Mouse (Mus musculus): ENCODE measurements around the gene Frat2.

Frat2 gene

DNA sequence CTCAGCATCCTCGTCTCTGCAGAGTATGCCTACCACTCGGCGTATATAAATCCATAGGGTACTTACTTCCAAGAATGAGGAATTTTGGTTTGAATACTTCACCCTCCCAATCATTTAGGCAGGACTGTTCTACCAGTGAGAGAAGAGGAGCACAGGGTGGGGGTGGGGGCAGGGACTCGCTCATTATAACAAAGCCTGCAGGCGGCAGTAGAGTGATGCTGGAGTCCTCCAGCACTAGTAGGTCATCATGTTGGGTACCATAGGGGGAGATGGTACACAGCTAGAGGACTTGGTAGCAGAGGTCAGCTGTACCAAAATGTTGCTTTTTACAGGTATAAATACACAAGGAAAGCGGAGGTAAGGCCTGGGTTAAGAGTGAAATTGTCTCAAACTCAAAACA, 3.6 kb downstream of the Frat2 start:
- no peak for DNase-seq

DNA sequence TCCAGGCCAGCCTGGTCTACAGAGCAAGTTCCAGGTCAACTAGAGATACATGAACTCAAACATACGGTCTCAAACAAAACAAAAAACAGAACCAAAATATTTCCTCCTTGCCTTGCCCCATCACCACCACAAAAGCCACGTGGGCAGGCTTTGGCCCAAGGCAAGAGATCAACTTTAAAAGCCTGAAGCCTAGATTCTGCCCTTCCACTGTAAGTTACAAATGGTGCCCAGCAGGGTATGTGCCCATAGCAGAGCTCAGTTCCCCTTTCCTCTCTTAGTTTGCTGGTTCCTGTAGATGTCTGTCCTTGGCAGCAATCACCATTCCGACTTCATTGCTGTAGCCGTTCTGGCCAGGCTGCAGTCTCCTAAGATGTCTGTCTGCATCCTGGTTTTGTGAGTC, 5.2 kb downstream of the Frat2 start:
- no peak for DNase-seq

DNA sequence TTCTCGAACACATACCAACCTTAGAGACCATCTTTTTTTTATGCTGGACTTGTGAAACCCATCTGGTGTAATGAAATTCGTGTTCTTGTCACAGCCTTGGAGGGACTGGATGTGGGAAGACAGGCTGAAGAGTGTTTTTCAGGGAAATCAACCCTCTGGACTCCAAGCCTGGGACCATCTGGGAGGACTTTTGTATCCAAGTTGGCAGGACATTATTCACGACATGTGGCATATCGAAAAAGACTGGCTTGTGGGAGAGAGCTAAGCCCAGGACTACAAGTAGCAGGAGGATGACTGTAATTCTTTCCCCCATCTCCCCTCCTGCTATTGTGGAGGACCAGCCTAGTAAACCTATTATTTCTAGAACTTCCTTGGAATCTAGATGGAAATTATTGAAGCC, 5.7 kb downstream of the Frat2 start:
- no peak for DNase-seq

DNA sequence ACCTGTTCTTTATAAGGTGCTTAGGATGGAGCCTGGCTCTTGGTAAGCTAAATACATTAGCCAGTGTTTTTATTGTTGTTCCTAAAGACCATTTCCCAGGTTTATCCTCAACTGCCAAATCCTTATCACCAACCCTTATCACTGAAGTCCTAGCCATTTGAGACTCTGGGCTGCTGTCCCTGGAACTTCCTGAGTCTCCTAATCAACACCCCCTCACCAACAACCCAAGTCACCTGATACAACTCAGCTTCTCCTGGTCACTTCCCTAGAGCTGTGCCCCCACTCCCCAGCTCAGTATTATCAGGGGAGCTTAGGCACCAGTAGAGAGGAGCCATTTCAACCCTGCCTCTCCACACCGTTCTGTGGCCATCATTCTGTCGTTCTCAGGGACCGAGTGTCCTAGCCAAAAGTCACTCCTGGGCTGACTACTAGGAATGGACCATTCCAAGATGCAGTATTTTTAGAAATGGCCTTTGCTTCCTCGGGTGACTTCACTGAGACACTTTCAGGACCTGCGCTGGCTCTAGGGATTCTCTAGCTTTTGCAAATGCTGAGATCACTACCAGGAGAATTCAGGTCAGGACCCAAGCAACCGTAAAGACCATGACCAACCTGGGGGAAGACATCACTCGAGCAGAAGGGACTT, 6.7 kb downstream of the Frat2 start:
- no peak for DNase-seq

DNA sequence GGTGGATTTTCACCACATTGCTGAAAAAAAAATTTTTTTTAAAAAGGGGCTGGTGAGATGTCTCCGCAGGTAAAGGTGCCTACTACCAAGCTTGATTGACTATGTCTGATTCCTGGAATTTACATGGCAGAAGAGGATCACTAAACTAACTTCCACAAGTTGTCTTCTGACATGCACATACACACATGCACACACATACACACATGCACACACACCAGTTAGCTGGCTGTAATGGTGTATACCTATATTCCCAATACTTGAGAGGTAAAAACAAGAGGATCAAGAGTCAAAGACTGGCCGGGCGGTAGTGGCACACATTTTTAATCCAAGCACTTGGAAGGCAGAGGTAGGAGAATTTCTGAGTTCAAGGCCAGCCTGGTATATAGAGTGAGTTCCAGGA, 8.2 kb downstream of the Frat2 start:
- DNase-seq, result no peak

DNA sequence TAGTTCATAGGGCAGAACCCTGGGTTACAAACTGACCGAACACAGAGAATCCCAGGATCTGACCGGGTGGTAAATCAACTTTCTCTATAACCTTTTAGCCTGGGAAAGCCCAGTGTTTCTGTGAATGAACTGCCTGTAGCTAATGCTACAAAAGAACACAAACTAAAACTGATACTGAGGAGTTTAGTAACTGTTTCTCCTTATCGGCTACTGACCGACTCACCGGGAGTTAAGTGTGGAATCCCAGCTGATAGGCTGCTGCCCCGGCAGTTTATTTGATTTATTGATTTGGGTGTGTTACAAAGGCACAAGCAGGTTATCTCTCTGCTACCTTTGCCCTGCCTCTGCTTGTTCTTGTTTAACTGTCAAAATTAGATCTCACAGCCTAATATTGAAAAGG, 9.1 kb downstream of the Frat2 start:
- no peak for DNase-seq

DNA sequence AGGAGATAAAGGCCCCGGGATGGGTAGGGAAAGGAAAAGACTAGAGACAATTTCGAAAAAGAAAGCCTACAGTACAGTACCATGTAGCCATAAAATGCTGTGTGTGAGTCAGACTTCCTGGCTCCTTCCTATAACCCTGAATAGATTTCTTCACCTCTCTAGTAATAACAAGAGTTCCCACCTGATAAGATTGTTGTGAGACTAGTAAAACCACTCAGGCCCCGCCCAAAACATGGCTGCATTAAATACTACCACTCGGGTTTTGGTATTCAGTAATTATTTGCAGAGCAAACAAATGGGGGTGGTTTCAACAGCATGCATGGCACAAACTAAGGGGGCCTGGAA, 10.0 kb downstream of the Frat2 start:
- no peak for DNase-seq

DNA sequence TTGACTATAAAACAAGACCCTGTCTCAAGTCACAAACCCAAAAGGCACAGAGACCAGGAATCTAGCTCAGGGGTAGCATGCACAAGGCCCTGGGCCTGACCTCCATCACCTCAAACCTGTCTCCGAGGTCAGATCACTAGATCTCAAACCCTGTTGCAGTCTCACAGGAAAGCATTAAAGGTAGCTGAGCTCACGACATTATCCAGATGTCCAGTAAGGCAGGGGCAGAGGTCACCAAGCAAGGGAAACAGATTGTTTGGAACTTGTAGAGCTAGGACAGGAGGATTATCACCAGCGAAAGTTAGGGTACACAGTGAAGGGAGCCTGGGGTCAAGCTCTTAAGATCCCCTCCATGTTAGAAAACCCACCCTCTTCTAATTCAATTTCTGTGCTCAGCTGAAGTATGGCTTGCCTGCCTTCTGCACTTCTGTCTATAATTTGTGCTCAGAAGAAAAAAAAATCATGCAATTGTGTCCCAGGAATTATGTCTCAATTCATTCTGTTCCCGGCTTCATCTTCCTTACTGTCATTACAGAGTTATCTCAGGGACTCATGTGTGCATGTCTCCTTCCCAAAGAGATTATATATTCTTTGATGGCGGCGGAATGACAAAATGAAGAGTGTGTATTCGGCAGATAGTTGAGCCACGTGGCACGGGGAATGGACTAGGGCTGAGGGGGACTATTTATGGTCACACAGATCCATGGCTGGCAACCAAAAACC, 10.6 kb downstream of the Frat2 start:
- DNase-seq, result no peak

DNA sequence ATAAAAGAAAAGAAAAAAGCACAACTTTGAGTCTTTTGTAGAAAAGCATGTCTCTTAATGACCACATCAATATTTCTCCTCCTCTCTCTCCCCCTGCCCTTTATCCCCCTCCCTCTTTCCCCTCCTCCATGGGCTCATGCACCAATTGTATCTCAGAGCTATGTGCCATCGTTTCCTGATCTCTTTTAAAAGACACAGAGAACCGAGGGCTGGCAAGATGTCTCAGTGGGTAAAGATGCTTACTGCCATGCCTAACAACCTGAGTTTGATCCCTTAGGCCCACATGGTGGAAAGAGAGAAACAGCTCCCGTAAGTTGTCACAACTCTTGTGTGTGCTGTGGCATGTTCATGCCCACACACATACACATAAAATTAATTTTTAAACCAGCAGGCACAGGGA, 11.2 kb downstream of the Frat2 start:
- no peak for DNase-seq

DNA sequence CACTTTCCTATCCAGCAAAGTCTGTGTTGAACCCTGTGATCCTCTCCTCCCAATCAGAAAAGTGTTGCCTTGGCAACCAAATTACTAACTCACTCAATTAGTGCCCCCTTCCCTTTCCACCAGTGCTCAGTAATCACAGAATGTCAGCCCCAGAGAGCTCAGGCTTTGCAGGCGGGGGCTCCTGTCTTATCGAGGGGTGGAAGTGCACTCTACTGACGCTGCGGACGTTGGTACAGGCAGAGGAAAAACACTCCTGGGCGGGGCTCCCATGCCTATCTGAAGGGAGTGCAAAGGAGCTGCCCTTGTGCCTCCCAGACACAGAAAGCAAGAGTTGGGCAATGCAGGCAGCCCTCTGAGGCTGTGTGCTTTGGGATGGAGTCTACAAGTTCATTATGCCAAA, 12.1 kb downstream of the Frat2 start:
- no peak for DNase-seq

DNA sequence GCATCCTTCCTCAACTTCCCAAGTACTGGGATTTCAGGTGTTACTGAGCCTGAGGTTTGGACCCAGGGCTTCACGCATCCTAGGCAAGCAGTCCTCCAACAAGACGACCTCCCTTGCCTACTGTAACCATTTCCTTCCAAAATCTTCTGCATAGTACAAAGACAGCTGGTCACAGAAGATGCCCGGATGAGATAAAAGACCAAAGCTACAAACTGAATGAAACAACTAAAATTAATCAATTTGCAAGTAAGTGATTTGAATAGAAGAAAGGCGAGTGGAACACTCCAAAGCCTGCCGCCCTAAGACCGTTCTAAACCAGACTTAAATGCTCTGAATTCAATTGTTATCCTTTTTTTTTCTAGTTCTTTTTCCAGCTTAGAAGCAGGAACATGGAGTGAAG, 12.5 kb downstream of the Frat2 start:
- DNase-seq, result no peak

DNA sequence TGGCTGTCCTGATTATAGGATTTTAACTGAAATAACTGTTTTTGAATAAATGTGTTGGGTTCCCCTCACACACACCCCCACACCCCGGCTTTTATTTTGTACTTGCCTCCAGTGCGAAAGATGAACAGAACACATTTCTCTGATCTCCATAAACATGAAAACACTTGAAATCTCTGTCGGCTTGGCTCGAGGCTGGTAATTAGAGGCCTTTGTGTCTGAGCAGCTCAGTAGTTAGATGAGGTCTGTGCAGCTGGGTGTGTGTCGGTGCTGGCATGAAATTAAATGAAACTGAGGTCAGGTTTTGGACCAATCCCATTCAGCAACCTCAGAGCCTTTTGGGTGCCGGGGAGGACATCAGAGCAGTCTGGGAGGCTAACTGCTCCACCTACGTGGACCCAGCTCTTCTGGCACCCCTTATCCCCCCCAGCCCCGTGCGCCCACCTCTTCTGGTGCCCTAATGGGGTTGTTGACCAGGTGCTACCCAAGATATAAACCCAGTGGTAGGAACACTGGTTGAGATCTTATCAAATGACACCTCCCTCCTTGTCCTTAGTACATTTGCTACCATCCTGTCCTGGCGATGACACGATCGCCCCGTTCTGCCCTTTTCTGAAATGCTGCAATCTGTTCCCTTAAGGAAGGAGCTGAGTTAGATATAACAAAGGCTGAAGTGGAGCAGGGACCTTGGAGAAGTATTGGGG, 15.3 kb downstream of the Frat2 start:
- no peak for DNase-seq

DNA sequence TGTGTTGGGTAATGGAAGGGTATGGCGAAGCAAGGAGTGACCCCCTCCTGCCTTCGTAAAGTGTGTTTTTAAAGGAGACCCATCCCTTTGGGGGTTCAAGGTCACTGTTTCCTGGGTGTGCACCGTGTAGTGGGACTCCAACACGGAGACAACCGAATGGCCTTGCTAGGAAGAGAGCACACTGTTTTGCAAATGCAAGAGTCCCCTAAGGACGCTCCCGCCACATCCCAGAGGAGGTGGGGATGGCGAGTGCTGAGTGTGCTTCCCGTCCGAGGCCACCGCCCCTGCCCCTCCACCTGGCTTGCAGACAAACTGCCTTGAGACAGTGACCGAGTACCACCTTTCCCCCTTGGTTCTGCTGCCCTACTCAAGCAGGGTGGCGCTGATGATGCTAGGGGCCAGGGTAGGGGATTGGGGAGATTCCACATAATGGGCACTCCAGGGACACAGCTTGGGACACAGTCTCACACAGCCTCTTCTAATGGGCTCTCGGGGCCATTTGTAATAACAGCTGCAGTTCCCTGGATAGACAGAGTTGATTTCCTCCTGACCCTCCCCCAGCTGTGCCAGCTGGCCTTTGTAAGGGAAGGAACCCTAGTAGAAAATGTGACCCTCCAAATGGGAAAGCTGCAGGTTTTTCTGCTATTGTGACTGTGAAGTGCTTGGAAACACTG, 16.1 kb downstream of the Frat2 start:
- DNase-seq, result no peak

DNA sequence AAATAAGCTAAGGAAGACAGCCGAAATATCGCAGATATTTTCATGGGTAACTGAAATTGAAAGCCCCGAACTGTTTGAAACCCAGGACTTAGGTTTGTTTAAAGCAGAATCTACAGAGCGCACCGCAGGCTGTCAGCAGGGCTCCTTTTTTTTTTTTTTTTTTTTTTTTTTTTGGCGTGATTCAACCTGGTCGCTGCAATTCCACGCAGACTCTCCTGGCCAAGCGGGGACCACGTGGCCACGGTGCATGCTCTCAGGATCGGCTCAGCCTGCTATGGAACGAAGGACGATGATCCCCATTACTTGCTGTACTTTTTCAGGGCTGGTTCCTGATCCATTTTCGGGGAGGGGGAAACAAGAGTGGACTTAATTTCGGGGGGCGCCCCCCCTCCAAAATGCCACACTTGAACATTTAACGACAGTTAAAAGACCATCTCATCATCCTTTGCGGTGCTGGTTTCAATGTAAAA, 16.8 kb downstream of the Frat2 start:
- DNase-seq, result no peak

DNA sequence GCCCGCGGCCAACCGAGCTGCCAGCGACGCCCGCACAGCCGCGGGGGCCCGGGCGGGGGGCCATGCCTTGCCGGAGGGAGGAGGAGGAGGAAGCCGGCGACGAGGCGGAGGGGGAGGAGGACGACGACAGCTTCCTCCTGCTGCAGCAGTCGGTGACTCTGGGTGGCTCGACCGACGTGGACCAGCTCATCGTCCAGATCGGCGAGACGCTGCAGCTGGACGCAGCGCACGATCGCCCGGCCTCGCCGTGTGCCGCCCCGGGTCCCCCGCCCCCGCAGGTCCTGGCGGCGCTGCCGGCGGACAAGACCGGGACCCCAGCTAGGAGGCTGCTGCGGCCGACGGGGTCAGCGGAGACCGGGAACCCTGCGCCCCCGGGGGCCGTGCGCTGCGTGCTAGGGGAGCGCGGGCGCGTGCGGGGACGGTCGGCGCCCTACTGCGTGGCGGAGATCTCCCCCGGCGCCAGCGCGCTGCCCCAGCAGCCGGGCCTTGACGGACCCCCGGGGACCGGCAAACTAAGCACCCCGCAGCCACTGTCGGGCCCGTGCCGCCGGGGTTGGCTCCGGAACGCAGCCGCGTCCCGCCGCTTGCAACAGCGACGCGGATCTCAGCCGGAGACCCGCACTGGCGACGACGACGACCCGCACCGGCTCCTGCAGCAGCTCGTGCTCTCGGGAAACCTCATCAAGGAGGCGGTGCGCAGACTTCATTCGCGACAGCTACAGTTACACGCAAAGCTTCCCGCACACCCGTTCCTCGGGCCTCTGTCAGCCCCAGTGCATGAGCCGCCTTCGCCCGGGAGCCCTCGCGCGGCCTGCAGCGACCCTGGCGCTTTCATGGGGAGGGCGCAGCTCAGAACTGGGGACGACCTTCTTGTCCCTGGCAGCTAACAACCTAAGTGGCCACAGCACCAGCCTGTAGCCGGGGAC, 17.6 kb downstream of the Frat2 start:
- peak; percentile 19 for DNase-seq

DNA sequence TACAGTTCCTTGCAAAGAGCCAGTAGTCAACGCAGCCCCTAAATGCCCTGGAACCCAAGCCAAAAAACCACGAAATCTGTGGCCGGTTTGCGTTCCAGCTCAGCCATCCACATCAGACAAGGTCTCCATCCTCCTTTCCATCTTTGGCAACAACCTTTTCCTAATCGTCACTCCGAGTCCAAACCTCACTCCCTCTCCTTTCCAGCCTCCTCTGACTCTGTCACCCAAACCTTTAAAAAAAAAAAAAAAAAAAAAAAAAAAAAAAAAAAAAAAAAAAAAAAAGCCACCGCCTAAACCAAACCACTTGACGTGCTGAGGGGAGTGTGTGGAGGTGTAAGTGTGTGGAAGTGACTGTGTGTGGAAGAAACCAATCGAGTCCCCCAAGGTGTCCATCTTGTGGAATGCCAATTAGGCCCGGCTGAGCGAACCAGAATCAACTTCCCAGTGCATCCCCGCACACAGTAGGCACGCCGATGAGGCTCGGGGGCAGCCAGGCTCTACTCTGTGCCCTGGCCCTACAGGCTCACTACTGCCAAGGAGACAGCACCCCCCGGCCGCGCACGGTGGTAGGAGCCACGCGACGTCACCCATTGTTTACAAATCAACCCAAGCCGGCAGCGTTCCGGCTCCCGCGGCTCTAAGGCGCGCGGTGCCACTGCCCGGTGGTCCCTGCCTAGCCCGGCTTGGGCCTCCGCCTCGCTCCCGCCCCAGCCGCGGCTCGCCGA, 18.4 kb downstream of the Frat2 start, which contains the start of gene Frat1:
Gene Frat1, plus strand, starts transcription at position 590 of the 725 bp plus-strand sequence.
- peak; percentile 85 for DNase-seq

DNA sequence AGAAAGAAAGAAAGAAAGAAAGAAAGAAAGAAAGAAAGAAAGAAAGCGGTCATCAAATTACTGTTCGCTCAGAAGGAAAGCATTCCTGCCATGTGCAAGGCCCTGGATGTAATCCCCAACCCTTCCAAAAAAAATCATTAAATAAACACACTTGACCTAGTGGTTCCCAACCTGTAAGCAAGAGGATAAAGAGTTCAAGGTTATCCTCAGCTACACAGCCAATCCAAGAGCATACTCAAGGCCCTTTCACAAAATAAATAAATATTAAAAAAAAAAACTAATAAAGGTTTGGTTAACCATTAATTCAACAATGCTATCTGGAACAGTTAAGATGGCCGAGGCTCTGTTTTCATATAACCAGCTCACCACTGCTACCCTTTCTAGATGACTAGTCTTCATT, 19.0 kb downstream of the Frat2 start:
- DNase-seq, result no peak

DNA sequence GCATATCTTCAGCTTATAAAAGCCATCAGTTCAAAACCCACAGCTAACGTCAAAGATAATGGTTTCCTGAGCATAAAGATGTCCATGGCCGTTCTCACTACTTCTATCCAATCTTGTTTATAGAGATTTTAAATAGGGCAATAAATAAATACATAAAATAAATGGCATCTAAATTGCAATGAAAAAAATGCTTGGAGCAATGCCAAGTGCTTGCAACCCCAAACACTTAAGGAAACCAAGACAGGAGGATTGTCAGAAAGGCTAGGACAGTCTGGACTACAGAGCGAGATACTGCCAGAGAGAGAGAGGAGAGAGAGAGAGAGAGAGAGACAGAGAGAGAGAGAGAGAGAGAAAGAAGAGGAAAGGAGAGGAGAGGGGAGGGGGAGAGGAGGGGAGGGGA, 21.4 kb downstream of the Frat2 start:
- DNase-seq, result no peak

DNA sequence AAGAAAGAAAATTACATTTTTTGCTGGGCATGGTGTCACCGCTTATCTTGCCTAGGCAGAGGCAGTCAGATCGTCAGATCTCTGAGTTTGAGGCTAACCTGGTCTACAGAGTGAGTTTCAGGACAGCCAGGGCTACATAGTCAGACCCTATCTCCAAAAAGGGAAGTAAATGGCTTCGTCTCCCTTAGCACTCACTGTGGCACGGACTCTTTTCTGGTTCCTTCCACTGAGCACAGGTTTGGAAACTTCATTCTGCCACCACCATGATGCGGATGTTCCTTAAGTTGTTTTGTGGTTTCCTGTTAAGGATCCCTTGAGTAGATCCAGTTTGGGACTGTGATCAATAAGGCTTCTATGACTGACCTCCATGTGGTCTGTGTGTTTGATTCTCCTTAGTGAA, 23.0 kb downstream of the Frat2 start:
- DNase-seq, result no peak

DNA sequence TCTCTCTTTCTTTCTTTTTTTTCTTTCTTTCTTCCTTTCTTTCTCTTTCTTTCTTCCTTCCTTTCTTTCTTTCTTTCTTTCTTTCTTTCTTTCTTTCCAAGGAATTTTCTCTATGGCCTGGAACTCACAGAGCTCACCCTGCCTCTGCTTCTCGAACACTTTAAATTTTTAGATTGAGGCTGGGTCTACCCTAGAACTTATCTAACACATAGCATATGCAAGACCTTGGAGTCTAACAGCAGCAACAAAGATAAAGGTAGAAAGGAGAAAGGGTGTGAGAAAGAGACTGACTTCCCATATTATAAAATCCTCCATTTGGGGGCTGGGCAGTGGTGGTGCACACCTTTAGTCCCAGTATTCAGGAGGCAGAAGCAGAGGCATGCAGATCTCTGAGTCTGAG, 25.3 kb downstream of the Frat2 start:
- no peak for DNase-seq

DNA sequence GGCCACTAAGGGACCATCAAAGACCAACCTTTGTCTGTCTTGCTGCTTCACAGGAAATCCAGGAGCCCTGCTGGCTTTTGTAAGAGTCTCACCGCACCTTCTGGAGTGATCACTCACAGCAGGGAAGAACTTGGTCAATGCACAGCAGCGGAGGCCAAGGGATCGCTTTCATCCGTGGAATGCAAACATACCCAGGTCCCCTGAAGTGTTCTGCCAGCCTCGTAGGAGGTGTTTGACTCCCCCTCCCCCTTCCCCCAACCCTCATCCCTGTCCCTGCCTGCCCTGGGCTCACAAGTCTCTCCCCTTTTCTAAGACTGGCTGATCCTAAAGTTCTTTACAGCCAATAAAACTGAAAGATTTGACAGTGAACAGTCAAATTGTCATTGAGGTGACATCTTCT, 26.5 kb downstream of the Frat2 start:
- no peak for DNase-seq

DNA sequence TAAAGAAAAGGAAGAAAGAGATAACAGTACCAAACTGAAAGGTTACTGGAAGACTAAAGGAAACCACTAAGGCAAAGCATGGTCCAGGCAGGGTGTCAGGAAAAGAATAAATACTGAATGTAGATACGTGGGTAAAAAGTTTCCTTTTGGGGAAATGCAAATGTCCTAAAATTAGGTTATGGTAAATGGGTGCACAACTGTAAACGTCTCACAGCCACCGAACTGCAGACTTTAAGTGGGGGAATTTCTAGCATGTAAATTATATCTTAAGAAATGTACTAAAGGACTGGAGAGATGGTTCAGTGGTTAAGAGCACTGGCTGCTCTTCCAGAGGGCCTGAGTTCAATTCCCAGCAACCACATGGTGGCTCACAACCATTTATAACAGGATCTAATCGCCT, 29.2 kb downstream of the Frat2 start:
- DNase-seq, result no peak
